Mouse (Mus musculus) liver, adult 2 months (tissue): ENCODE measurements around the gene Eif6.

Experiments
- CTCF ChIP-seq: fragments of 200-500 bp; IDR thresholded peaks from 2 replicates; pipeline ENCODE4 v1.5.1; 2011; ENCODE audit warnings: low read depth, low read length, control low read depth
- POLR2A ChIP-seq: fragments of 200-500 bp; IDR thresholded peaks from 2 replicates; pipeline ENCODE4 v1.6.1; 2011; ENCODE audit warnings: low read length, control low read depth; ENCODE audit not compliant: insufficient read depth; ENCODE audit errors: extremely low read depth

- no peak for TF ChIP-seq CTCF
- TF ChIP-seq POLR2A: no peak
Observed at GRCm38 (mm10) chr2:155863301-155863867, 36.7 kb upstream of the Eif6 start.
